Mouse (Mus musculus) limb, embryonic 14.5 days (tissue): ENCODE measurements around the gene Ccdc163. TPM values are rescaled to one million over a fixed set of nuclear protein-coding genes. Genes with fewer than 3 reads are reported as not detected.
A peak's percentile ranks its signal among the peaks of the same experiment; 100 is the strongest.

Experiments used
- ATAC-seq: fragments of 200-750 bp; cut with Nextera tagmentation; 2 replicates; pipeline ENCODE4 v1.8.0; 2017; ENCODE audit warnings: low read depth, moderate number of reproducible peaks, moderate TSS enrichment; ENCODE audit not compliant: low FRiP score
- DNase-seq: peaks from one replicate; pipeline ENCODE4 v3.0.0-alpha.2; 2015; ENCODE audit warnings: low spot score
- H3K27ac ChIP-seq: fragments of 300-500 bp; sonication (generic); replicated peaks from 2 replicates; pipeline ENCODE4 v1.5.1; 2014; ENCODE audit warnings: low read depth, mild to moderate bottlenecking, low read length, moderate library complexity, mixed read lengths
- H3K27me3 ChIP-seq: fragments of 300-500 bp; sonication (generic); 2 replicates; pipeline ENCODE4 v1.6.1; 2014; ENCODE audit warnings: low read length, mixed read lengths; ENCODE audit not compliant: control insufficient read depth, insufficient read depth
- H3K36me3 ChIP-seq: fragments of 300-500 bp; sonication (generic); 2 replicates; pipeline ENCODE4 v1.6.1; 2014; ENCODE audit warnings: mild to moderate bottlenecking, low read length, moderate library complexity, mixed read lengths; ENCODE audit not compliant: control insufficient read depth, insufficient read depth
- H3K4me1 ChIP-seq: fragments of 300-500 bp; sonication (generic); 2 replicates; pipeline ENCODE4 v1.6.1; 2014; ENCODE audit warnings: antibody characterized with exemption, low read length, mixed read lengths; ENCODE audit not compliant: control insufficient read depth, insufficient read depth
- H3K4me2 ChIP-seq: fragments of 300-500 bp; sonication (generic); replicated peaks from 2 replicates; pipeline ENCODE4 v1.6.1; 2014; ENCODE audit warnings: low read depth, mild to moderate bottlenecking, low read length, moderate library complexity; ENCODE audit not compliant: severe bottlenecking
- H3K4me3 ChIP-seq: fragments of 300-500 bp; sonication (generic); replicated peaks from 2 replicates; pipeline ENCODE4 v1.5.1; 2014; ENCODE audit warnings: low read length
- H3K9ac ChIP-seq: fragments of 300-500 bp; sonication (generic); 2 replicates; pipeline ENCODE4 v1.6.1; 2014; ENCODE audit warnings: mild to moderate bottlenecking, low read depth, low read length, moderate library complexity; ENCODE audit not compliant: severe bottlenecking
- H3K9me3 ChIP-seq: fragments of 300-500 bp; sonication (generic); 2 replicates; pipeline ENCODE4 v1.6.1; 2016; ENCODE audit warnings: low read length; ENCODE audit not compliant: control insufficient read depth
- POLR2A ChIP-seq: fragments of 200-500 bp; IDR thresholded peaks from 2 replicates; pipeline ENCODE4 v1.8.0; 2012; ENCODE audit warnings: inconsistent platforms, mild to moderate bottlenecking, moderate library complexity, borderline replicate concordance; ENCODE audit not compliant: insufficient read depth, insufficient read length; ENCODE audit errors: extremely low read depth
- WGBS: fragments of 180-500 bp; shearing (Covaris S2); extraction: QIAGEN DNeasy Blood & Tissue Kit; methylation state at CpG from one replicate; pipeline ENCODE4 v1.1.7; 2014; 5-methylcytosine and 5-hydroxymethylcytosine counted together
- polyA plus RNA-seq, 2 experiments: library from polyadenylated mRNA; depleted of rRNA in 1 of 2; stranded (reverse) in 1 of 2; unstranded in 1 of 2; fragments of >200 nt; fragmentation: Nextera tagmentation in 1 of 2; extraction: Ambion mirVana in 1 of 2; gene quantifications; 2 replicates each; pipeline versions ENCODE4 v1.2.1 to v1.2.3; 2012 to 2014

Ccdc163 gene
- polyA plus RNA-seq, 2 experiments: 24.3 to 53.7 TPM

GRCm38 (mm10) chr4:116703804-116704203 is 4.5 kb upstream of the Ccdc163 start:
- ATAC-seq: no peak
- TF ChIP-seq POLR2A: no peak
- no peaks in the 10 kb centered on the region for H3K27me3 ChIP-seq
- no peaks in the 10 kb centered on the region for H3K9me3 ChIP-seq
- H3K9ac ChIP-seq: no peak overlapping the region
- WGBS: 39% methylated on average over 6 of the region's 6 CpGs
- peak; percentile 40 for DNase-seq
- H3K36me3 ChIP-seq: peaks cover 32% of the 10 kb centered on the region
- no peak overlapping the region for H3K27ac ChIP-seq
- H3K4me3 ChIP-seq: no peak overlapping the region
- H3K4me1 ChIP-seq: no peaks in the 10 kb centered on the region; the same call in 1 of the 2 replicates
- no peak overlapping the region for H3K4me2 ChIP-seq

DNA sequence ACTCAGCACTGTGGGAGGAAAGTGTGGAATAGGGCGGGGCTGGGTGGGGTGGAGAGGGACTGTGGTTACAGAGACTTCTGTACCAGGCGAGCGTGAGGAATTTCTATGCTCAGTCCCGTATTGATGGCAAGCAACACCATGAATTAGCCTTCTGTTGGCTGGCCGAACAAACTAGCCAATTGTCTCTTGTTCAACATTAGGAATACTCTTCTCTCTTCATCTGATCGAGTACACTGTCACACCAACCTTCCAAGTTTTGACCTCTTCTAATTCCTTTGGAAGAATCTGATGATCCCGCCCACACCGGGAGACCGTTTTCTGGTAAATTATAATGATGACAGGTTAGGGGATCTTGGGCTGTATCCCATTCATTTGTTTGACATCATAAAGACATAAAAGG is 643 bp upstream of the Ccdc163 start:
- Histone ChIP-seq H3K4me2 (peak overlapping the region; percentile 68), H3K9ac (peak overlapping the region; percentile 65), H3K4me3 (peak overlapping the region; percentile 63), H3K27me3 (no peaks in the 10 kb centered on the region), H3K27ac (no peak overlapping the region), H3K36me3 (peaks cover 12% of the 10 kb centered on the region), H3K9me3 (no peaks in the 10 kb centered on the region), H3K4me1 (peaks cover 3% of the 10 kb centered on the region; the same call in 1 of the 2 replicates)
- 19% methylated on average over 9 of the region's 9 CpGs for WGBS
- no peak for TF ChIP-seq POLR2A
- DNase-seq (no peak), ATAC-seq (no peak)

GRCm38 (mm10) chr4:116708791-116709390 is 582 bp downstream of the Ccdc163 start:
- no peak for TF ChIP-seq POLR2A
- Histone ChIP-seq H3K9ac (peak overlapping the region; percentile 53), H3K27ac (no peak overlapping the region), H3K36me3 (peaks cover 6% of the 10 kb centered on the region; the same call in 1 of the 2 replicates), H3K27me3 (no peaks in the 10 kb centered on the region), H3K9me3 (no peaks in the 10 kb centered on the region), H3K4me2 (peak overlapping the region; percentile 68), H3K4me3 (peak overlapping the region; percentile 63), H3K4me1 (peaks cover 3% of the 10 kb centered on the region; the same call in 1 of the 2 replicates)
- no peak for DNase-seq
- whole genome bisulfite sequencing: 6% methylated on average over 9 of the region's 9 CpGs
- ATAC-seq: no peak

DNA sequence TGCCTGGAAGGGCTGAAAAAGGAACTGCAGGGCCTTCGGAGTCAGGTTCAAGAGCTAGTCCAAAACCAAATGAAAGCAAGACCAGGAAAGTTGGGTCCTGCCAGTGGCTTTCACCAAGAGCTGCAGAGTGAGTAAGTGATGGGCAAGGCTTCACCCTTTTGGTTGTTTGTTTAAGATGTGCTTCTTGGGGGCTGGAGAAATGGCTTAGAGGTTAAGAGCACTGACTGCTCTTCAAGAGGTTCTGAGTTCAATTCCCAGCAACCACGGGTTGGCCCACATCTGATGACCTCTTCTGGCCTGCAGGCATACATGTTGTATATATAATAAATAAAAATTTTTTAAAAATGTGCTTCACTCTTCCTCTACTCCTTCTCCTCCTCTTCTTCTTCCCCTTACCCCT is 1.8 kb downstream of the Ccdc163 start:
- Histone ChIP-seq H3K9ac (no peak overlapping the region), H3K27ac (no peak overlapping the region), H3K4me2 (no peak overlapping the region), H3K36me3 (no peaks in the 10 kb centered on the region; the same call in 1 of the 2 replicates), H3K9me3 (no peaks in the 10 kb centered on the region), H3K27me3 (no peaks in the 10 kb centered on the region), H3K4me1 (peaks cover 3% of the 10 kb centered on the region; the same call in 1 of the 2 replicates), H3K4me3 (no peak overlapping the region)
- no peak for TF ChIP-seq POLR2A
- WGBS: 98% methylated on average over 2 of the region's 2 CpGs
- DNase-seq (no peak), ATAC-seq (no peak)

DNA sequence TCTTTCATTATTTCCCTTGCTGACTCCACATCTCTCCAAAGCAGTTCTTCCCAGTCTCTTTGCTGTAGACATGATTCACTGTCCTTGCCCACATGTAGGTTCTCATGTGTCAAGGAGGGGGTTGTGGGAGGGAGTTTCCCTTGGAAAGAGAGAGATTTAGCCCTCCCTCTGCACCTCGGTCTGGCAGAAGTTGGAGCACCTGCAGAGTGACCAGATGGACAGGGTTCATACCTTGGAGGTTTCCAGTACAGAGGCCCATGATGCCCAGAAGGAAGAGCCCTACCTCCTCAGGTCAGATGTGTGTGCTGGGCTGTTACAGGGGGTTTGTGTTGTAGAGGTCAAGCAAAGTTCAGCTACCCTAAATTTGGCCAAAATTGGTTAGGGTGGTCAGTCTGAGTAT is 4.2 kb downstream of the Ccdc163 start:
- DNase-seq: no peak
- no peaks in the 10 kb centered on the region; the same call in 1 of the 2 replicates for H3K36me3 ChIP-seq
- no peak for ATAC-seq
- no peak overlapping the region for H3K4me2 ChIP-seq
- no peak overlapping the region for H3K27ac ChIP-seq
- H3K9me3 ChIP-seq: no peaks in the 10 kb centered on the region
- H3K4me3 ChIP-seq: no peak overlapping the region
- no peak for TF ChIP-seq POLR2A
- no peaks in the 10 kb centered on the region for H3K27me3 ChIP-seq
- no peak overlapping the region for H3K9ac ChIP-seq
- peaks cover 3% of the 10 kb centered on the region; the same call in 1 of the 2 replicates for H3K4me1 ChIP-seq
- 73% methylated on average over 1 of the region's 1 CpGs for WGBS

DNA sequence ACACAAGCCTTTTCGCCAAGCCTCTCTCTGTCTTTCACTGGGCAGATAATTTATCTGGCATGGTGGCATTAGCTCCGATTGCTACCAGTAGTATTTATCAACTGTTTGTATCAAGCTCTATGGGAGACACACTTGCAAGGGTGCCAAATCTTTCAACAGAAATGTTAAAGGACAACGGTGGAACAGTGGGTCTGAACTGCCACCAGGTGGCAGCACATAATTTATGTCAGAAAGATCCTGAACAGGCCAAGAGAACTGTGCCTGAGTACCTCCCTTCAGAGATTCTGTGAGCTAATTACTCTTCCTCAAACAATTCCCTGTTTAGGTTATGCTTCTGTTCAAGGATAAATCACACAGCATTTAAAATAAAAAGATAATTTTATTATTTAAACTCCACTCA is 11.1 kb downstream of the Ccdc163 start:
- ATAC-seq (peak; percentile 27; the same call in 1 of the 2 replicates), DNase-seq (peak; percentile 92)
- Histone ChIP-seq H3K4me2 (no peak overlapping the region), H3K27me3 (no peaks in the 10 kb centered on the region), H3K36me3 (no peaks in the 10 kb centered on the region), H3K4me3 (no peak overlapping the region), H3K4me1 (peaks cover 8% of the 10 kb centered on the region), H3K9ac (no peak overlapping the region), H3K9me3 (no peaks in the 10 kb centered on the region), H3K27ac (no peak overlapping the region)
- 14% methylated on average over 3 of the region's 3 CpGs for WGBS
- no peak for TF ChIP-seq POLR2A
